Mouse (Mus musculus) layer of hippocampus, postnatal 25 days (tissue): Measurements from ENCODE around the gene Spcs2. TPM values are rescaled to one million over a fixed set of nuclear protein-coding genes. Genes with fewer than 3 reads are reported as not detected.
A peak's percentile ranks its signal among the peaks of the same experiment; 100 is the strongest.

Experiments used
- DNase-seq, 2 experiments: peaks; one replicate each; pipeline ENCODE4 v3.0.0; 2022; ENCODE audit warnings: mixed read lengths in 2 of 2, low spot score in 1 of 2; ENCODE audit errors: extremely low spot score in 1 of 2
- total RNA-seq, 2 experiments: library from RNA; stranded (reverse); gene quantifications; 2 replicates each; pipeline ENCODE4 v1.2.3; 2021

Gene Spcs2
- total RNA-seq = 100 to 1,000 TPM in 1 of 2 experiments, 10 to 100 TPM in 1; 89.9 to 104 TPM

GRCm38 (mm10) chr7:99863362-99863761 is at the start of gene Spcs2:
Spcs2 (minus strand) TSS chr7:99863462.
- no peak for DNase-seq

- DNase-seq = no peak
These were observed 47.8 kb upstream of the Spcs2 start for GRCm38 (mm10) chr7:99911038-99911437.

- no peak for DNase-seq
These were observed 44.2 kb upstream of the Spcs2 start for GRCm38 (mm10) chr7:99907463-99907862.

GRCm38 (mm10) chr7:99906346-99906745 is 43.1 kb upstream of the Spcs2 start:
- DNase-seq = no peak

- no peak for DNase-seq
These were observed 41.3 kb upstream of the Spcs2 start for GRCm38 (mm10) chr7:99904421-99905005.

- DNase-seq = no peak
These were observed 39.8 kb upstream of the Spcs2 start for GRCm38 (mm10) chr7:99902918-99903665.

- DNase-seq = no peak
These were observed 38.9 kb upstream of the Spcs2 start for GRCm38 (mm10) chr7:99902208-99902607.

GRCm38 (mm10) chr7:99896905-99897304 is 33.6 kb upstream of the Spcs2 start:
- no peak for DNase-seq

- DNase-seq = no peak
These were observed 31.2 kb upstream of the Spcs2 start for GRCm38 (mm10) chr7:99894478-99894877.

- no peak for DNase-seq
These were observed 30.7 kb upstream of the Spcs2 start for GRCm38 (mm10) chr7:99893967-99894366.

- no peak for DNase-seq
These were observed 29.1 kb upstream of the Spcs2 start for GRCm38 (mm10) chr7:99892351-99892750.

- no peak for DNase-seq
These were observed 28.2 kb upstream of the Spcs2 start for GRCm38 (mm10) chr7:99891471-99891870.

GRCm38 (mm10) chr7:99890168-99890755 is 27.0 kb upstream of the Spcs2 start:
- DNase-seq = no peak

GRCm38 (mm10) chr7:99889175-99889880 is 26.1 kb upstream of the Spcs2 start:
- DNase-seq = no peak

- DNase-seq = no peak
These were observed 24.5 kb upstream of the Spcs2 start for GRCm38 (mm10) chr7:99887743-99888142.

- no peak for DNase-seq
These were observed 24.0 kb upstream of the Spcs2 start for GRCm38 (mm10) chr7:99887230-99887735.

GRCm38 (mm10) chr7:99878254-99878653 is 15.0 kb upstream of the Spcs2 start:
- DNase-seq = no peak

GRCm38 (mm10) chr7:99876345-99876744 is 13.1 kb upstream of the Spcs2 start:
- peak; percentile 87 to 98 for DNase-seq

- DNase-seq = no peak
These were observed 12.6 kb upstream of the Spcs2 start for GRCm38 (mm10) chr7:99875891-99876290.

- DNase-seq = no peak
These were observed 10.7 kb upstream of the Spcs2 start for GRCm38 (mm10) chr7:99873965-99874364.

GRCm38 (mm10) chr7:99869296-99869695 is 6.0 kb upstream of the Spcs2 start:
- no peak for DNase-seq
